Mouse (Mus musculus): ENCODE results near the gene Srsf5.

DNA sequence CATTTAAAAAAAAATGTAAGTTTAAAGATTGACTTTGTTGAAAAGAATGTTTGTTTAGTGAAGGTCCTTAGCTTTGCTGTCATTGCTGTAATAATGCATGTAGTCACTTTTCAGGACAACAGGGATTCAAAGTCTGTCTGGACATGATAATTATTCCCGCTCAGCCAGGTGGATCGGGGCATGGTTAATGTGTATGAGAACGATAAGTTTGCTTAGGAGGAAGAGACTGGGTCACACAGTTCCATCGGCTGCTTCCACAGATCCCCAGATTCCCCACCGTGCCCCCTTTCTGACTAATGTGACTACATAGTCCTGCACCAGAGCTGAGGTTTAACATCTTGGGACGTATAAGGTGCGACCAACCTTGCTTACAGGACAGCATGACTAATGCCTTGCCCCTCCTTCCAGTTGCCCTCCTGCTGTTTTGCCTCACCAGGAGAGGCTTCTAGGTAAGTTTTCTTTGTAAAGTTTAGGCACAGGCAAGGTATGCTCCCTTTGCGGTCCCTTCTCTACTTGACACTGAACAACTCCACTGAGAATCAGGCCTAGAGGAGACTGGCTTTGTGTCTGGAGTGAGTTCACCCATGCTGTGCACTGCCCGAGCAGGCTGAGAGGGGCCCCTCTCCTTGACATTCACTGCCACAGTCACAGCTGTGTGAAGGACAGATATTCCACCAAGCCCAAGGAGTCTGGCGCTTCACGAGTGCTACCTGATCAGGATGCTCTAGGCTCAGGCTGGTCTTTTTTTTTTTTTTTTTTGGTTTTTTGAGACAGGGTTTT, 20.9 kb downstream of the Srsf5 start:
- TF ChIP-seq CTCF (IDR thresholded peaks at IDR 0.05; ENCODE audit: low read depth) (no peak), EP300 (optimal IDR thresholded peaks at IDR 0.05) (no peak)

Measured in stomach, postnatal 0 days (tissue).